Mouse (Mus musculus) gastrocnemius, adult 8-10 months (tissue): ENCODE data around the gene Cyb561d2. TPM values are rescaled to one million over a fixed set of nuclear protein-coding genes. Genes with fewer than 3 reads are reported as not detected.

Experiments
- total RNA-seq, 4 experiments: library from RNA; stranded (reverse); gene quantifications; 2 replicates each; pipeline ENCODE4 v1.2.4; 2022

Cyb561d2 gene
- total RNA-seq, 4 experiments from 2014 or later = 3.5 to 4.9 (median 4.2) TPM

Other genes with a start within 250 kb of the Cyb561d2 start
- gene Cish, start 246.2 kb downstream of the Cyb561d2 start, total RNA-seq = 10 to 100 TPM in 3 of 4 experiments, 1 to 10 TPM in 1; 5.1 to 61.2 (median 22.7) TPM
- 10 to 100 TPM in 3 of 4 experiments, 1 to 10 TPM in 1; 9.6 to 16.3 (median 11.7) TPM for gene Hemk1, start 203.8 kb downstream of the Cyb561d2 start, total RNA-seq
- gene 6430571L13Rik, start 201.6 kb downstream of the Cyb561d2 start, total RNA-seq = 10 to 100 TPM; 29.0 to 53.2 (median 38.4) TPM
- gene Cacna2d2, start 142.6 kb downstream of the Cyb561d2 start, total RNA-seq = under 1 TPM; 0.15 to 0.65 (median 0.41) TPM
- 10 to 100 TPM; 15.4 to 19.0 (median 16.6) TPM for gene Tmem115, start 8.2 kb downstream of the Cyb561d2 start, total RNA-seq
- 10 to 100 TPM; 10.4 to 13.4 (median 11.0) TPM for gene Nprl2, start within 50 bp of the Cyb561d2 start, total RNA-seq
- under 1 TPM in 1 of 4 experiments, not detected in 3; 0.22 TPM for gene Zmynd10, start 5.1 kb upstream of the Cyb561d2 start, total RNA-seq
- gene Rassf1, start 9.4 kb upstream of the Cyb561d2 start, total RNA-seq = 10 to 100 TPM in 3 of 4 experiments, 1 to 10 TPM in 1; 9.3 to 14.4 (median 11.9) TPM
- gene Tusc2, start 21.1 kb upstream of the Cyb561d2 start, total RNA-seq = 10 to 100 TPM; 44.6 to 54.5 (median 46.9) TPM
- gene Hyal2, start 25.8 kb upstream of the Cyb561d2 start, total RNA-seq = 10 to 100 TPM; 12.7 to 18.6 (median 16.7) TPM
- gene Hyal1, start 34.7 kb upstream of the Cyb561d2 start, total RNA-seq = 1 to 10 TPM; 1.4 to 2.7 (median 1.9) TPM
- 10 to 100 TPM; 12.1 to 16.8 (median 15.5) TPM for gene Naa80, start 36.7 kb upstream of the Cyb561d2 start, total RNA-seq
- gene Hyal3, start 38.6 kb upstream of the Cyb561d2 start, total RNA-seq = under 1 TPM in 2 of 4 experiments, not detected in 2; 0.24 to 0.56 TPM
- 10 to 100 TPM; 51.3 to 56.2 (median 54.0) TPM for gene Ifrd2, start 45.4 kb upstream of the Cyb561d2 start, total RNA-seq
- gene Sema3b, start 67.0 kb upstream of the Cyb561d2 start, total RNA-seq = 10 to 100 TPM in 2 of 4 experiments, 1 to 10 TPM in 2; 8.7 to 12.4 (median 10.1) TPM
- gene Gnai2, start 93.2 kb upstream of the Cyb561d2 start, total RNA-seq = 10 to 100 TPM; 62.4 to 78.5 (median 71.2) TPM
- 10 to 100 TPM; 37.4 to 49.3 (median 45.9) TPM for gene Slc38a3, start 127.3 kb upstream of the Cyb561d2 start, total RNA-seq
- gene Gnat1, start 137.5 kb upstream of the Cyb561d2 start, total RNA-seq = not detected
- gene Sema3f, start 168.3 kb upstream of the Cyb561d2 start, total RNA-seq = 1 to 10 TPM; 3.3 to 4.6 (median 4.3) TPM
- gene Rbm5, start 228.8 kb upstream of the Cyb561d2 start, total RNA-seq = 10 to 100 TPM; 21.0 to 34.8 (median 26.8) TPM